Mouse (Mus musculus): ENCODE results near the gene Trex2. TPM values are rescaled to one million over a fixed set of nuclear protein-coding genes. Genes with fewer than 3 reads are reported as not detected.

The Trex2 gene
- polyA plus RNA-seq, 1 experiment = not detected

- Histone ChIP-seq H3K4me3 (ENCODE audit: extremely low read depth, insufficient read depth, insufficient read length) (no peak overlapping the region), H3K27me3 (ENCODE audit: control insufficient read depth, insufficient read depth, low read length) (no peaks in the 10 kb centered on the region), H3K36me3 (ENCODE audit: control insufficient read depth, insufficient read depth, low read length) (no peaks in the 10 kb centered on the region), H3K4me1 (ENCODE audit: control insufficient read depth, insufficient read depth, insufficient read length) (no peaks in the 10 kb centered on the region), H3K27ac (ENCODE audit: insufficient read depth, low read length) (no peak overlapping the region; the same call in 1 of the 2 replicates)
- no peak for DNase-seq (ENCODE audit: low read depth in 1 of 2, low spot score in 2 of 2)
- TF ChIP-seq POLR2A (IDR thresholded peaks at IDR 0.05; ENCODE audit: low read depth, low read length) (no peak), CTCF (IDR thresholded peaks at IDR 0.05; ENCODE audit: extremely low read depth, insufficient read depth, insufficient read length, insufficient replicate concordance) (no peak)
- WGBS = 73% methylated on average over 5 of the region's 5 CpGs
These were observed 32.5 kb upstream of the Trex2 start for GRCm38 (mm10) chrX:73467446-73468241.

- Histone ChIP-seq H3K4me3 (ENCODE audit: extremely low read depth, insufficient read depth, insufficient read length) (no peak overlapping the region), H3K4me1 (ENCODE audit: control insufficient read depth, insufficient read depth, insufficient read length) (no peaks in the 10 kb centered on the region), H3K36me3 (ENCODE audit: control insufficient read depth, insufficient read depth, low read length) (no peaks in the 10 kb centered on the region), H3K27me3 (ENCODE audit: control insufficient read depth, insufficient read depth, low read length) (no peaks in the 10 kb centered on the region), H3K27ac (ENCODE audit: insufficient read depth, low read length) (no peak overlapping the region)
- WGBS = 75% methylated on average over 9 of the region's 9 CpGs
- TF ChIP-seq CTCF (IDR thresholded peaks at IDR 0.05; ENCODE audit: extremely low read depth, insufficient read depth, insufficient read length, insufficient replicate concordance) (no peak), POLR2A (IDR thresholded peaks at IDR 0.05; ENCODE audit: low read depth, low read length) (no peak)
- DNase-seq (ENCODE audit: low read depth in 1 of 2, low spot score in 2 of 2) = no peak
These were observed 30.5 kb upstream of the Trex2 start for GRCm38 (mm10) chrX:73465483-73466186.

DNA sequence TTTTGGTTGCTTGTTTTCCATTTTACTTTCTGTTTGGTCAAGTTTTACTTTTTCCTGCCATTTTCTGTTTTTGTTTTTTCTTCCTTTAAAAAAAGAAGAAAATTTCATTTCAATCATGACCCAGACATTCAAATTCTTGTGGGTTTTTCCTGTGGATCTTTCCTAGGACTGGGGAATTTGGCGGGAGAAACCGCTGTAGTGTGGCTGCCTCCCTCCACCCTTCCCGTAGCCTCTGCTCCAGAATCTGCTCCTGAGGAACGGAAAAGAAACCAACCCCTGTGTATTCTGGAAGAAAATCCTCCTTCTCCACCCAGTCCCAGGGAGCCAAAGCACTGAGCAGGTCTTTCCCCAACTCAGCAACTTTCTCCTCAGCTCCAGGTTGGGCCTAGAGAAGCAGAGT is 25.6 kb upstream of the Trex2 start:
- no peak overlapping the region for H3K4me3 ChIP-seq (ENCODE audit: extremely low read depth, insufficient read depth, insufficient read length)
- H3K27me3 ChIP-seq (ENCODE audit: control insufficient read depth, insufficient read depth, low read length) = no peaks in the 10 kb centered on the region
- no peak for DNase-seq (ENCODE audit: low read depth in 1 of 2, low spot score in 2 of 2)
- 86% methylated on average over 4 of the region's 4 CpGs for WGBS
- H3K4me1 ChIP-seq (ENCODE audit: control insufficient read depth, insufficient read depth, insufficient read length) = peaks cover 5% of the 10 kb centered on the region; the same call in 1 of the 2 replicates
- TF ChIP-seq CTCF (IDR thresholded peaks at IDR 0.05; ENCODE audit: extremely low read depth, insufficient read depth, insufficient read length, insufficient replicate concordance) = no peak
- no peak for TF ChIP-seq POLR2A (IDR thresholded peaks at IDR 0.05; ENCODE audit: low read depth, low read length)
- H3K27ac ChIP-seq (ENCODE audit: insufficient read depth, low read length) = no peak overlapping the region
- H3K36me3 ChIP-seq (ENCODE audit: control insufficient read depth, insufficient read depth, low read length) = no peaks in the 10 kb centered on the region

DNA sequence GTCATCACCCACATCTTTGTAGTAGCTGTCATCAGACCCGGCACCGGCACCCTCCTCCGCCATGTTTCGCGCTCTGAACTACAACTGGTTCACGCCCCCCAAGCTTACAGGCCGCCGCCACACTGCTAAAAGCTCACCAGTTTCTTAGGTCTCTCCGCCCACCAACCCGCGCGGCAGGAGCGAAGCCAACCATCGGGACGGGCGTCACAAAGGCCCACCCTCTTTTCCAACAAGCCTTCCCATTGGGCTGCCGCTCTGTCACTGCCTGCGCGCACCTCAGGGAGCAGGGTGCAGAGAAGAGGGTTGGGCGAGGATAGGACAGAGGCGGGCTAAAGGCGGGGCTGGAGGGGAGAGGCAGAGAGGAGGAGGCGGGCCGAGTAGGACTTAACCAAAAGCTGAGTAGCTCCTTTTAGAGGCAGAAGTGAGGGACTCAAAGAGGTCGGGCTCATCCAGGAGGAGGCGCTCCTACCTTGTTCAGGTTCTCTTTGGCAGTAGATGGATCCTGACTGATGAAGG is 23.8 kb upstream of the Trex2 start, which contains the start of gene Haus7:
Gene Haus7, minus strand, starts transcription at position 168 of the 516 bp plus-strand sequence.
- 34% methylated on average over 26 of the region's 26 CpGs for WGBS

GRCm38 (mm10) chrX:73451949-73452348 is 16.8 kb upstream of the Trex2 start:
- Histone ChIP-seq H3K27ac (ENCODE audit: insufficient read depth, low read length) (no peak overlapping the region), H3K27me3 (ENCODE audit: control insufficient read depth, insufficient read depth, low read length) (no peaks in the 10 kb centered on the region), H3K36me3 (ENCODE audit: control insufficient read depth, insufficient read depth, low read length) (no peaks in the 10 kb centered on the region), H3K4me1 (ENCODE audit: control insufficient read depth, insufficient read depth, insufficient read length) (no peaks in the 10 kb centered on the region), H3K4me3 (ENCODE audit: extremely low read depth, insufficient read depth, insufficient read length) (no peak overlapping the region)
- TF ChIP-seq POLR2A (IDR thresholded peaks at IDR 0.05; ENCODE audit: low read depth, low read length) = no peak
- TF ChIP-seq CTCF (IDR thresholded peaks at IDR 0.05; ENCODE audit: extremely low read depth, insufficient read depth, insufficient read length, insufficient replicate concordance) = peak; percentile 60; the same call in 1 of the 2 replicates
- 44% methylated on average over 2 of the region's 2 CpGs for WGBS
- peak in 1 of 2 experiments; percentile 60 for DNase-seq (ENCODE audit: low read depth in 1 of 2, low spot score in 2 of 2)

More for the DNA sequence above, 23.8 kb upstream of the Trex2 start, which contains the start of gene Haus7:
- no peaks in the 10 kb centered on the region for H3K36me3 ChIP-seq (ENCODE audit: control insufficient read depth, insufficient read depth, low read length)
- peak; percentile 88 to 90 for DNase-seq (ENCODE audit: low read depth in 1 of 2, low spot score in 2 of 2)
- peaks cover 5% of the 10 kb centered on the region; the same call in 1 of the 2 replicates for H3K4me1 ChIP-seq (ENCODE audit: control insufficient read depth, insufficient read depth, insufficient read length)
- H3K27me3 ChIP-seq (ENCODE audit: control insufficient read depth, insufficient read depth, low read length) = no peaks in the 10 kb centered on the region
- TF ChIP-seq POLR2A (IDR thresholded peaks at IDR 0.05; ENCODE audit: low read depth, low read length) (no peak), CTCF (IDR thresholded peaks at IDR 0.05; ENCODE audit: extremely low read depth, insufficient read depth, insufficient read length, insufficient replicate concordance) (peak; percentile 13; the same call in 1 of the 2 replicates)
- H3K27ac ChIP-seq (ENCODE audit: insufficient read depth, low read length) = no peak within 1 kb of the TSS
- H3K4me3 ChIP-seq (ENCODE audit: extremely low read depth, insufficient read depth, insufficient read length) = peak within 1 kb of the TSS; percentile 75

- peaks cover 1% of the 10 kb centered on the region; the same call in 1 of the 2 replicates for H3K36me3 ChIP-seq (ENCODE audit: control insufficient read depth, insufficient read depth, low read length)
- DNase-seq (ENCODE audit: low read depth in 1 of 2, low spot score in 2 of 2) = no peak
- H3K27me3 ChIP-seq (ENCODE audit: control insufficient read depth, insufficient read depth, low read length) = no peaks in the 10 kb centered on the region
- H3K4me3 ChIP-seq (ENCODE audit: extremely low read depth, insufficient read depth, insufficient read length) = no peak overlapping the region
- H3K4me1 ChIP-seq (ENCODE audit: control insufficient read depth, insufficient read depth, insufficient read length) = no peaks in the 10 kb centered on the region
- WGBS = 62% methylated on average over 2 of the region's 2 CpGs
- TF ChIP-seq POLR2A (IDR thresholded peaks at IDR 0.05; ENCODE audit: low read depth, low read length) (no peak), CTCF (IDR thresholded peaks at IDR 0.05; ENCODE audit: extremely low read depth, insufficient read depth, insufficient read length, insufficient replicate concordance) (no peak)
- no peak overlapping the region for H3K27ac ChIP-seq (ENCODE audit: insufficient read depth, low read length)
These were observed 6.3 kb upstream of the Trex2 start for GRCm38 (mm10) chrX:73441428-73441827.

All from spleen, adult 2 months (tissue).